Mouse (Mus musculus): ENCODE measurements around the gene Dock2. TPM values are rescaled to one million over a fixed set of nuclear protein-coding genes. Genes with fewer than 3 reads are reported as not detected.

Gene Dock2
- total and polyA plus RNA-seq, 3 experiments = 60.9 to 101 (median 77.9) TPM

GRCm38 (mm10) chr11:34316176-34316575 lies 467.5 kb downstream of the Dock2 start:
- TF ChIP-seq MEF2A (IDR thresholded peaks at IDR 0.05; ENCODE audit: extremely low read depth, insufficient replicate concordance, low read depth, low read length, poor library complexity, severe bottlenecking) (no peak), MXI1 (IDR thresholded peaks at IDR 0.05; ENCODE audit: low read depth, low read length) (no peak), CHD2 (IDR thresholded peaks at IDR 0.05; ENCODE audit: low read length) (no peak), SIN3A (IDR thresholded peaks at IDR 0.05; ENCODE audit: low read length) (no peak), ELF1 (IDR thresholded peaks at IDR 0.05; ENCODE audit: low read depth, low read length) (no peak), POLR2AphosphoS2 (IDR thresholded peaks at IDR 0.05; ENCODE audit: low read length) (no peak)
- peaks cover 4 to 7% of the 10 kb centered on the region in 2 experiments; a peak in 3 of 4 replicates for H3K4me1 ChIP-seq (ENCODE audit: control insufficient read depth in 1 of 2, insufficient read depth in 2 of 2, low read length in 2 of 2)
- no peak overlapping the region for H3K9ac ChIP-seq (ENCODE audit: control insufficient read depth, low read depth, low read length, poor library complexity, severe bottlenecking)
- no peaks in the 10 kb centered on the region for H3K79me2 ChIP-seq (ENCODE audit: control insufficient read depth, insufficient read depth, low read length, poor library complexity)
- no peak for DNase-seq (ENCODE audit: low read depth, low spot score)
- H3K9me3 ChIP-seq (replicated peaks; ENCODE audit: insufficient read depth, low read length) = no peaks in the 10 kb centered on the region
- no peak overlapping the region for H3K4me3 ChIP-seq (ENCODE audit: control insufficient read depth in 1 of 2, insufficient read depth in 1 of 2, low read depth in 2 of 2, low read length in 2 of 2)
- no peak overlapping the region for H3K27ac ChIP-seq (ENCODE audit: control insufficient read depth, low read depth, low read length)
- no peaks in the 10 kb centered on the region for H3K27me3 ChIP-seq (ENCODE audit: control insufficient read depth in 1 of 2, insufficient read depth in 2 of 2, low read length in 2 of 2)
- H3K36me3 ChIP-seq (ENCODE audit: control insufficient read depth in 1 of 2, insufficient read depth in 2 of 2, low read length in 2 of 2) = peaks cover 0 to 9% of the 10 kb centered on the region in 2 experiments; a peak in 2 of 4 replicates

- no peak for DNase-seq (ENCODE audit: low read depth, low spot score)
- no peak overlapping the region for H3K4me3 ChIP-seq (ENCODE audit: control insufficient read depth in 1 of 2, insufficient read depth in 1 of 2, low read depth in 2 of 2, low read length in 2 of 2)
These were observed 468.3 kb downstream of the Dock2 start for GRCm38 (mm10) chr11:34315383-34315782.

GRCm38 (mm10) chr11:34314534-34315379 lies 468.9 kb downstream of the Dock2 start, which contains the start of gene Fam196b:
Gene Fam196b, plus strand, starts transcription at chr11:34314822.
- H3K9me3 ChIP-seq (replicated peaks; ENCODE audit: insufficient read depth, low read length) = no peaks in the 10 kb centered on the region
- no peak within 1 kb of the TSS for H3K4me3 ChIP-seq (ENCODE audit: control insufficient read depth in 1 of 2, insufficient read depth in 1 of 2, low read depth in 2 of 2, low read length in 2 of 2)
- peak; percentile 67 for DNase-seq (ENCODE audit: low read depth, low spot score)
- peaks cover 4 to 7% of the 10 kb centered on the region in 2 experiments; a peak in 3 of 4 replicates for H3K4me1 ChIP-seq (ENCODE audit: control insufficient read depth in 1 of 2, insufficient read depth in 2 of 2, low read length in 2 of 2)
- H3K36me3 ChIP-seq (ENCODE audit: control insufficient read depth in 1 of 2, insufficient read depth in 2 of 2, low read length in 2 of 2) = peaks cover 2 to 9% of the 10 kb centered on the region in 2 experiments
- TF ChIP-seq JUND (IDR thresholded peaks at IDR 0.05; ENCODE audit: low read depth, low read length) (no peak), ZNF384 (IDR thresholded peaks at IDR 0.05; ENCODE audit: low read depth, low read length) (no peak), RAD21 (IDR thresholded peaks at IDR 0.05; ENCODE audit: low read depth, low read length) (peak; percentile 44), ZC3H11A (IDR thresholded peaks at IDR 0.05; ENCODE audit: low read depth, low read length) (peak; percentile 21; the same call in 1 of the 2 replicates), CTCF (IDR thresholded peaks at IDR 0.05 in 2 of 3, conservative IDR thresholded peaks at IDR 0.05 in 1 of 3; ENCODE audit: control insufficient read depth in 1 of 3, insufficient read depth in 1 of 3, low read depth in 2 of 3, low read length in 3 of 3, poor library complexity in 1 of 3, severe bottlenecking in 1 of 3) (peak; percentile 26 to 63 (median 43); a peak in 4 of 6 replicates), SMC3 (IDR thresholded peaks at IDR 0.05; ENCODE audit: low read depth, low read length) (peak; percentile 67)
- no peak within 1 kb of the TSS for H3K27ac ChIP-seq (ENCODE audit: control insufficient read depth, low read depth, low read length)
- no peaks in the 10 kb centered on the region for H3K79me2 ChIP-seq (ENCODE audit: control insufficient read depth, insufficient read depth, low read length, poor library complexity)
- no peak within 1 kb of the TSS for H3K9ac ChIP-seq (ENCODE audit: control insufficient read depth, low read depth, low read length, poor library complexity, severe bottlenecking)
- no peaks in the 10 kb centered on the region for H3K27me3 ChIP-seq (ENCODE audit: control insufficient read depth in 1 of 2, insufficient read depth in 2 of 2, low read length in 2 of 2)

More at GRCm38 (mm10) chr11:34315383-34315782, 468.3 kb downstream of the Dock2 start:
- H3K9me3 ChIP-seq (replicated peaks; ENCODE audit: insufficient read depth, low read length) = no peaks in the 10 kb centered on the region
- peaks cover 0 to 9% of the 10 kb centered on the region in 2 experiments; a peak in 2 of 4 replicates for H3K36me3 ChIP-seq (ENCODE audit: control insufficient read depth in 1 of 2, insufficient read depth in 2 of 2, low read length in 2 of 2)
- no peak overlapping the region for H3K9ac ChIP-seq (ENCODE audit: control insufficient read depth, low read depth, low read length, poor library complexity, severe bottlenecking)
- no peaks in the 10 kb centered on the region for H3K79me2 ChIP-seq (ENCODE audit: control insufficient read depth, insufficient read depth, low read length, poor library complexity)
- no peak for TF ChIP-seq NRF1 (IDR thresholded peaks at IDR 0.05; ENCODE audit: insufficient read depth, low read depth, low read length, poor library complexity, severe bottlenecking)
- no peak for TF ChIP-seq HCFC1 (IDR thresholded peaks at IDR 0.05; ENCODE audit: low read depth, low read length)
- TF ChIP-seq ELF1 (IDR thresholded peaks at IDR 0.05; ENCODE audit: low read depth, low read length) = no peak
- no peak for TF ChIP-seq CTCF (IDR thresholded peaks at IDR 0.05 in 2 of 3, conservative IDR thresholded peaks at IDR 0.05 in 1 of 3; ENCODE audit: control insufficient read depth in 1 of 3, insufficient read depth in 1 of 3, low read depth in 2 of 3, low read length in 3 of 3, poor library complexity in 1 of 3, severe bottlenecking in 1 of 3)
- no peak for TF ChIP-seq SMC3 (IDR thresholded peaks at IDR 0.05; ENCODE audit: low read depth, low read length)
- TF ChIP-seq CHD1 (IDR thresholded peaks at IDR 0.05; ENCODE audit: low read depth, low read length) = no peak
- no peak for TF ChIP-seq NELFE (IDR thresholded peaks at IDR 0.05; ENCODE audit: low read depth, low read length)
- TF ChIP-seq MYC (IDR thresholded peaks at IDR 0.05; ENCODE audit: low read depth, low read length) = no peak
- H3K27me3 ChIP-seq (ENCODE audit: control insufficient read depth in 1 of 2, insufficient read depth in 2 of 2, low read length in 2 of 2) = no peaks in the 10 kb centered on the region
- H3K27ac ChIP-seq (ENCODE audit: control insufficient read depth, low read depth, low read length) = no peak overlapping the region
- peaks cover 4 to 7% of the 10 kb centered on the region in 2 experiments; a peak in 3 of 4 replicates for H3K4me1 ChIP-seq (ENCODE audit: control insufficient read depth in 1 of 2, insufficient read depth in 2 of 2, low read length in 2 of 2)

All from MEL (cell line).